Mouse (Mus musculus): ENCODE measurements around the gene Ncoa7. TPM values are rescaled to one million over a fixed set of nuclear protein-coding genes. Genes with fewer than 3 reads are reported as not detected.

The Ncoa7 gene
- polyA plus RNA-seq, 1 experiment, result 35.6 TPM

- TF ChIP-seq CTCF (IDR thresholded peaks at IDR 0.05; ENCODE audit: control insufficient read depth, insufficient read depth, low read length) (no peak), POLR2A (IDR thresholded peaks at IDR 0.05; ENCODE audit: borderline replicate concordance, control insufficient read depth, low read depth, low read length) (no peak)
- Histone ChIP-seq H3K4me3 (replicated peaks; ENCODE audit: control insufficient read depth, low read depth, low read length) (no peak overlapping the region), H3K4me1 (ENCODE audit: control insufficient read depth, insufficient read depth, low read length) (no peaks in the 10 kb centered on the region; the same call in 1 of the 2 replicates), H3K27ac (ENCODE audit: control insufficient read depth, insufficient read depth, low read depth, low read length, poor library complexity) (no peak overlapping the region)
- WGBS, result 84% methylated on average over 3 of the region's 3 CpGs
These were observed 57.7 kb downstream of the Ncoa7 start for GRCm38 (mm10) chr10:30745238-30745974.

- Histone ChIP-seq H3K27ac (ENCODE audit: control insufficient read depth, insufficient read depth, low read depth, low read length, poor library complexity) (no peak overlapping the region), H3K4me3 (replicated peaks; ENCODE audit: control insufficient read depth, low read depth, low read length) (no peak overlapping the region), H3K4me1 (ENCODE audit: control insufficient read depth, insufficient read depth, low read length) (no peaks in the 10 kb centered on the region)
- TF ChIP-seq CTCF (IDR thresholded peaks at IDR 0.05; ENCODE audit: control insufficient read depth, insufficient read depth, low read length) (no peak), POLR2A (IDR thresholded peaks at IDR 0.05; ENCODE audit: borderline replicate concordance, control insufficient read depth, low read depth, low read length) (no peak)
These were observed 59.9 kb downstream of the Ncoa7 start for GRCm38 (mm10) chr10:30743275-30743674.

- no peak overlapping the region for H3K4me3 ChIP-seq (replicated peaks; ENCODE audit: control insufficient read depth, low read depth, low read length)
- TF ChIP-seq CTCF (IDR thresholded peaks at IDR 0.05; ENCODE audit: control insufficient read depth, insufficient read depth, low read length) (no peak), POLR2A (IDR thresholded peaks at IDR 0.05; ENCODE audit: borderline replicate concordance, control insufficient read depth, low read depth, low read length) (no peak)
- H3K27ac ChIP-seq (ENCODE audit: control insufficient read depth, insufficient read depth, low read depth, low read length, poor library complexity), result no peak overlapping the region
- 84% methylated on average over 3 of the region's 3 CpGs for WGBS
- H3K4me1 ChIP-seq (ENCODE audit: control insufficient read depth, insufficient read depth, low read length), result no peaks in the 10 kb centered on the region
These were observed 64.7 kb downstream of the Ncoa7 start for GRCm38 (mm10) chr10:30738403-30738802.

- no peak for TF ChIP-seq POLR2A (IDR thresholded peaks at IDR 0.05; ENCODE audit: borderline replicate concordance, control insufficient read depth, low read depth, low read length)
- TF ChIP-seq CTCF (IDR thresholded peaks at IDR 0.05; ENCODE audit: control insufficient read depth, insufficient read depth, low read length), result no peak
- H3K27ac ChIP-seq (ENCODE audit: control insufficient read depth, insufficient read depth, low read depth, low read length, poor library complexity), result no peak overlapping the region
These were observed 65.8 kb downstream of the Ncoa7 start for GRCm38 (mm10) chr10:30737323-30737722.

GRCm38 (mm10) chr10:30733148-30733785, 69.9 kb downstream of the Ncoa7 start:
- Histone ChIP-seq H3K4me1 (ENCODE audit: control insufficient read depth, insufficient read depth, low read length) (no peaks in the 10 kb centered on the region), H3K27ac (ENCODE audit: control insufficient read depth, insufficient read depth, low read depth, low read length, poor library complexity) (no peak overlapping the region), H3K4me3 (replicated peaks; ENCODE audit: control insufficient read depth, low read depth, low read length) (no peak overlapping the region)
- TF ChIP-seq CTCF (IDR thresholded peaks at IDR 0.05; ENCODE audit: control insufficient read depth, insufficient read depth, low read length) (no peak), POLR2A (IDR thresholded peaks at IDR 0.05; ENCODE audit: borderline replicate concordance, control insufficient read depth, low read depth, low read length) (no peak)
- 85% methylated on average over 2 of the region's 2 CpGs for WGBS

More at GRCm38 (mm10) chr10:30737323-30737722, 65.8 kb downstream of the Ncoa7 start:
- Histone ChIP-seq H3K4me1 (ENCODE audit: control insufficient read depth, insufficient read depth, low read length) (no peaks in the 10 kb centered on the region), H3K4me3 (replicated peaks; ENCODE audit: control insufficient read depth, low read depth, low read length) (no peak overlapping the region)
- 78% methylated on average over 2 of the region's 2 CpGs for WGBS

- WGBS, result 89% methylated on average over 3 of the region's 3 CpGs
- H3K4me1 ChIP-seq (ENCODE audit: control insufficient read depth, insufficient read depth, low read length), result no peaks in the 10 kb centered on the region
- H3K27ac ChIP-seq (ENCODE audit: control insufficient read depth, insufficient read depth, low read depth, low read length, poor library complexity), result no peak overlapping the region
- TF ChIP-seq CTCF (IDR thresholded peaks at IDR 0.05; ENCODE audit: control insufficient read depth, insufficient read depth, low read length), result no peak
- no peak for TF ChIP-seq POLR2A (IDR thresholded peaks at IDR 0.05; ENCODE audit: borderline replicate concordance, control insufficient read depth, low read depth, low read length)
- H3K4me3 ChIP-seq (replicated peaks; ENCODE audit: control insufficient read depth, low read depth, low read length), result no peak overlapping the region
These were observed 71.7 kb downstream of the Ncoa7 start for GRCm38 (mm10) chr10:30731321-30731914.

GRCm38 (mm10) chr10:30730791-30731190, 72.3 kb downstream of the Ncoa7 start:
- Histone ChIP-seq H3K4me1 (ENCODE audit: control insufficient read depth, insufficient read depth, low read length) (no peaks in the 10 kb centered on the region), H3K4me3 (replicated peaks; ENCODE audit: control insufficient read depth, low read depth, low read length) (no peak overlapping the region), H3K27ac (ENCODE audit: control insufficient read depth, insufficient read depth, low read depth, low read length, poor library complexity) (no peak overlapping the region)
- WGBS, result 79% methylated on average over 1 of the region's 1 CpGs
- no peak for TF ChIP-seq CTCF (IDR thresholded peaks at IDR 0.05; ENCODE audit: control insufficient read depth, insufficient read depth, low read length)
- no peak for TF ChIP-seq POLR2A (IDR thresholded peaks at IDR 0.05; ENCODE audit: borderline replicate concordance, control insufficient read depth, low read depth, low read length)

All from bone marrow, adult 2 months (tissue).